Mouse (Mus musculus) heart, adult 2 months (tissue): ENCODE measurements around the gene Calm5.

Experiments
- CTCF ChIP-seq: fragments of 200-600 bp; IDR thresholded peaks from 2 replicates; pipeline ENCODE4 v1.8.1; 2022; ENCODE audit warnings: antibody characterized with exemption, mild to moderate bottlenecking, moderate library complexity
- POLR2A ChIP-seq: fragments of 200-500 bp; IDR thresholded peaks from 2 replicates; pipeline ENCODE4 v1.6.1; 2011; ENCODE audit warnings: mild to moderate bottlenecking, low read depth, low read length, control low read depth; ENCODE audit not compliant: insufficient read depth

DNA sequence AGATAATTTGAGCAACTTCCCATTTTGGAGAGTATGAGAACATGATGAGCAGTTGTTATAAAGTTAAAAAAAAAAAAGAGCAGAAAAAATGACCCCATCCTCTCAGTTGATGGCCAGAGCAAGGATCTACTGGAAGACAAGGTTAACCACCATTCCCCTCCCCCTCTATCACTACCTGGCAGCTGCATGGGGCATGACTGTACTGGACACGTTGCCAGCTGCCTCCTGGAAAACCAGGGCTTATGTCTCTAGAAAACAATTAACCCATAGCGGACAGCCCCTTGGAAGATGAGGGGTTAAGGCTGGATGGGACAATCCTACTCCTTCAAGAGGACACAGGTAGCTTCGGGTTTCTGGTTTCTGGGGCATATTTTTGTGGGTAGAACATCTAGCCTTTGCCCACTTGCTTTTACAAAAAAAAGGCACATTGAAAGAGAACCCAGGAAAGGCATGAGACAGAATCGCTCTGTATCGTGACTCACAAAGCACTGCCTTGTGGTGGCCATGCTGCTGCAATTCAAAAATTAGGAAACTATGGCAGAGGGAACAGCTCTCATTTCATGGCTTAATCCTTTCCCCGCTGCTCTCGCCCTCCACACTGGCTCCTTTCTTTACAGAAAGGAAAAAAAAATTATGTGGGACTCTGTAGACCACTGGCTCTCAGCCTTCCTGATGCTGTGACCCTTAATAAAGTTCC lies 46.7 kb upstream of the Calm5 start:
- TF ChIP-seq CTCF (no peak), POLR2A (no peak)
